Mouse (Mus musculus) embryonic fibroblast, embryonic 13.5 days (primary cell): ENCODE data around the gene Birc6. TPM values are rescaled to one million over a fixed set of nuclear protein-coding genes. Genes with fewer than 3 reads are reported as not detected.

ENCODE experiments used
- H3K27ac ChIP-seq: 2 replicates; pipeline ENCODE4 v1.5.1; 2012; ENCODE audit warnings: low read length, control low read depth, inconsistent platforms; ENCODE audit not compliant: insufficient read depth
- H3K4me1 ChIP-seq: 2 replicates; pipeline ENCODE4 v1.6.1; 2011; ENCODE audit warnings: low read length; ENCODE audit not compliant: control insufficient read depth, insufficient read depth
- H3K4me3 ChIP-seq: 2 replicates; pipeline ENCODE4 v1.5.1; 2011; ENCODE audit warnings: mild to moderate bottlenecking, control low read depth, low read length; ENCODE audit not compliant: insufficient read depth
- CTCF ChIP-seq: IDR thresholded peaks from 2 replicates; pipeline ENCODE4 v1.5.1; 2011; ENCODE audit warnings: mild to moderate bottlenecking, control low read depth, low read length, moderate library complexity, borderline replicate concordance; ENCODE audit not compliant: insufficient read depth
- POLR2A ChIP-seq: IDR thresholded peaks from 2 replicates; pipeline ENCODE4 v1.6.1; 2011; ENCODE audit warnings: low read depth, mild to moderate bottlenecking, control low read depth, low read length, moderate library complexity
- polyA plus RNA-seq: library from polyadenylated mRNA; stranded (reverse); fragments of >200 nt; gene quantifications from 2 replicates; pipeline ENCODE4 v1.2.4, GENCODE M21; 2011; ENCODE audit warnings: low read depth; ENCODE audit not compliant: missing spikeins, insufficient read length

Birc6 gene
- polyA plus RNA-seq, 1 experiment, result 97.3 TPM

GRCm38 (mm10) chr17:74554118-74554517 is 26.0 kb downstream of the Birc6 start:
- H3K27ac ChIP-seq, result no peak overlapping the region
- no peak overlapping the region for H3K4me3 ChIP-seq
- TF ChIP-seq CTCF (no peak), POLR2A (no peak)
- no peaks in the 10 kb centered on the region for H3K4me1 ChIP-seq

- TF ChIP-seq CTCF (no peak), POLR2A (no peak)
- H3K27ac ChIP-seq, result no peak overlapping the region
- H3K4me3 ChIP-seq, result no peak overlapping the region
- H3K4me1 ChIP-seq, result no peaks in the 10 kb centered on the region
Observed at GRCm38 (mm10) chr17:74559891-74560290, 31.8 kb downstream of the Birc6 start.

- Histone ChIP-seq H3K4me1 (no peaks in the 10 kb centered on the region), H3K27ac (no peak overlapping the region), H3K4me3 (no peak overlapping the region)
- no peak for TF ChIP-seq CTCF
- no peak for TF ChIP-seq POLR2A
Observed at GRCm38 (mm10) chr17:74564151-74564550, 36.1 kb downstream of the Birc6 start.

- Histone ChIP-seq H3K4me1 (no peaks in the 10 kb centered on the region), H3K4me3 (no peak overlapping the region), H3K27ac (no peak overlapping the region)
- TF ChIP-seq CTCF (no peak), POLR2A (no peak)
Observed at GRCm38 (mm10) chr17:74569219-74569618, 41.1 kb downstream of the Birc6 start.

GRCm38 (mm10) chr17:74570585-74570984 is 42.5 kb downstream of the Birc6 start:
- Histone ChIP-seq H3K4me1 (no peaks in the 10 kb centered on the region), H3K27ac (no peak overlapping the region), H3K4me3 (no peak overlapping the region)
- TF ChIP-seq CTCF (no peak), POLR2A (no peak)

GRCm38 (mm10) chr17:74577173-74577572 is 49.1 kb downstream of the Birc6 start:
- no peaks in the 10 kb centered on the region for H3K4me1 ChIP-seq
- TF ChIP-seq CTCF, result no peak
- no peak for TF ChIP-seq POLR2A
- H3K27ac ChIP-seq, result no peak overlapping the region
- no peak overlapping the region for H3K4me3 ChIP-seq

GRCm38 (mm10) chr17:74579586-74579985 is 51.5 kb downstream of the Birc6 start:
- Histone ChIP-seq H3K4me3 (no peak overlapping the region), H3K27ac (no peak overlapping the region), H3K4me1 (no peaks in the 10 kb centered on the region)
- no peak for TF ChIP-seq CTCF
- no peak for TF ChIP-seq POLR2A

GRCm38 (mm10) chr17:74580738-74581137 is 52.6 kb downstream of the Birc6 start:
- no peaks in the 10 kb centered on the region for H3K4me1 ChIP-seq
- H3K27ac ChIP-seq, result no peak overlapping the region
- no peak overlapping the region for H3K4me3 ChIP-seq
- TF ChIP-seq CTCF, result no peak

GRCm38 (mm10) chr17:74586768-74587167 is 58.7 kb downstream of the Birc6 start:
- TF ChIP-seq CTCF (no peak), POLR2A (no peak)
- H3K4me1 ChIP-seq, result no peaks in the 10 kb centered on the region
- H3K27ac ChIP-seq, result no peak overlapping the region
- no peak overlapping the region for H3K4me3 ChIP-seq

GRCm38 (mm10) chr17:74598908-74599307 is 70.8 kb downstream of the Birc6 start:
- no peak for TF ChIP-seq CTCF
- TF ChIP-seq POLR2A, result no peak
- H3K27ac ChIP-seq, result no peak overlapping the region

GRCm38 (mm10) chr17:74599396-74599795 is 71.3 kb downstream of the Birc6 start:
- no peak overlapping the region for H3K4me3 ChIP-seq
- H3K27ac ChIP-seq, result no peak overlapping the region
- no peaks in the 10 kb centered on the region for H3K4me1 ChIP-seq
- TF ChIP-seq POLR2A, result no peak
- TF ChIP-seq CTCF, result no peak

More at GRCm38 (mm10) chr17:74598908-74599307, 70.8 kb downstream of the Birc6 start:
- H3K4me3 ChIP-seq, result no peak overlapping the region
- H3K4me1 ChIP-seq, result no peaks in the 10 kb centered on the region
